Mouse (Mus musculus): ENCODE measurements at regions not wholly inside any gene's neighbourhood (a gene's known extent, or its start where the extent isn't known, plus 50 kb on each side); places are given as distances from the start of the nearest gene placed in this dataset.

GRCm38 (mm10) chr3:134082461-134082860 lies 153.8 kb upstream of the Cxxc4 start:
- DNase-seq (ENCODE audit: low read depth in 1 of 2, low spot score in 2 of 2): no peak

DNA sequence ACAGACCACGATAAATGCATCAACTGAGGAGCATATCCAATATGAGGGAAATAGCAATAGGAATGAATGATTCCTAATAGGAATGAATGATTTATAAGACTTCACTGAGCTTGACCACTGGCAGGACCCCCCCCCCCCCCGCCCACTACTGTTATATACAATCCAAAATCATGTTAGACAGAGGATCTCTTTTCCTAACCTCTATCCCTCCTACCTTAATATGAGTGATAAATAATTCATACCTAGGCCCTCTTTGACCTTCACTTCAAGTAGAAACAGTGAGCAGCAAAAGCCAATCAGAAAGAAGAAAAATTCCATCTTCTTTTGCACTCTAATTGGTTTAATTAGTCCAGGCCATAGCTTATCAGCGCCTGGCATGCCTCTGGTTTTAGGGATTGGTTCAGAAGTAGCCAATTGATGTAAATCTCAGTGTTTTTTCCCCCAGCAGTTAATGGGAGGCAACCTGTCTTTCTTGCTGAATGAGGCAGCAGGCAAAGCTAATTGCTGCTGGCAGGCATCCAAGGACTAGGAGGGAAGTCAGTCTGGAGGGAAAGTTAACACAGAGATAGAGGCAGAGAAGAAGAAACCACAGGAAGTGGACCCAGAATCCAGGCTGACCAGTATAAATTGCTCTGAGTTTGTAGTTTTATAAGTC lies 136.7 kb upstream of the Cxxc4 start:
- no peak for DNase-seq (ENCODE audit: low read depth in 1 of 2, low spot score in 2 of 2)

DNA sequence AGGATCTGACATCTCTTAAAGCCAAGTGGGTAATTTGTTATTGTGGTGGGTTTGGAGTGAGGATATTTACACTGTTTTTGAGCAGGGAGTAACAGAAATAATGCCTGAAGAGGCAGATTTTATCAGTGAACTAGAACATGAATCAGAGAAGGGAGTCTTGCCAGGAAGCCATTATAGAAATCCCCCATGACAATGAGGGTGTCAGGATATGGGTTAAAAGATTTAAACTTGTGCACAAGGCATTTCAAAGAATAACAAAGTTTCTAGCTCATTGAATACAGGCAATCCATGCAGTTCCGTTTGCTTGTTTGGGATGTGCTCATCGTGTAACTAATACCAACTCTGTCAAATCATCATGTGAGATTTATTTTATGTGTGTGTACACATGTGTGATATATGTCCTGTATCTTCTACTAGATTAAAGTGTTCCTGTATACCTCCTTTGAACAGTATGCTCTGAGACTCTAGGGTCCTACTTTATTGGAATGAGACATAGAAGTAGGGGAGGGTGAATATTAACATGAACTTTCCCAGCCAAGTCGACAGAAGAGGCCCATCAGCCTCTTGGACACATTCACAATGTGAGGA lies 134.0 kb upstream of the Cxxc4 start:
- DNase-seq (ENCODE audit: low read depth in 1 of 2, low spot score in 2 of 2): no peak

GRCm38 (mm10) chr3:134104625-134105024 lies 131.7 kb upstream of the Cxxc4 start:
- no peak for DNase-seq (ENCODE audit: low read depth in 1 of 2, low spot score in 2 of 2)

- no peak for DNase-seq (ENCODE audit: low read depth in 1 of 2, low spot score in 2 of 2)
Observed at GRCm38 (mm10) chr3:134105112-134105511, 131.2 kb upstream of the Cxxc4 start.

DNA sequence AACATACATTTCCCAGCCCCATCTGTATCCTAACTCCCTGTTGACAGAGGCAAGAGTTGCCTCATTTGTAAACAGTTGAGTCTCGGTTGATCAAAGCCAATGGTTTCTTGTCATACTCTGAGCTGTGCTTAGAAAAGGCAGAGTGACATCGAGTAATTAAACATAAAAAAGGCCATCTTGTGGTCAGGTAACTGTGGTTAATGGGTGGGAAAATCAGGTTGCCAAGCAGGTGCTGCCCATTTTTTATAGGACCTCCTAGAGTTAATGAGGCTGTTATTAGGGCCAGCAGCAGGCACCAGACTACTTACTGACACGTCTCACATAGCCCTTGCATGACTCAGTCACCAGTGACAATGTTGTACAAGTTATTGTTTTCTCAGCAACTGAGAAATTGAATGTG lies 130.7 kb upstream of the Cxxc4 start:
- DNase-seq (ENCODE audit: low read depth in 1 of 2, low spot score in 2 of 2): no peak

DNA sequence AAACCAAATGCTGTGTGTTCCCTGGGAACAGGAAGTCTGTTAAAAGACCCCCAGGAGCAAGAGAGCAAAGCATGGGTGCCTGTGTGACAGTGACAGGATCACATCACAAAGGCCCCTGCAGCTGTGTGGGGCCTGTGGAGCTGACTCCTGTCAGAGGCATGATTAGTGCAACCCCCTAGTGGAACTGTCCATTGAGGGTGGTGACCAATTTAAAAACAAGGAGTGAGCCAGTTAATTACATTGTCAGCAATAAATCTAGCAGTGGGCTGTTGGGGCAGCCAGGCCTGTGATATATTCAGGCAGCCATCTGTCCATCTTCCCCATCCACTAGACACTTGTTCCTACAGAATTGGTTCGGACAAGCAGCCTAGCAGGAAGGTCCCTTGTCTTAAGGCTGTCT lies 121.8 kb upstream of the Cxxc4 start:
- no peak for DNase-seq (ENCODE audit: low read depth in 1 of 2, low spot score in 2 of 2)

DNA sequence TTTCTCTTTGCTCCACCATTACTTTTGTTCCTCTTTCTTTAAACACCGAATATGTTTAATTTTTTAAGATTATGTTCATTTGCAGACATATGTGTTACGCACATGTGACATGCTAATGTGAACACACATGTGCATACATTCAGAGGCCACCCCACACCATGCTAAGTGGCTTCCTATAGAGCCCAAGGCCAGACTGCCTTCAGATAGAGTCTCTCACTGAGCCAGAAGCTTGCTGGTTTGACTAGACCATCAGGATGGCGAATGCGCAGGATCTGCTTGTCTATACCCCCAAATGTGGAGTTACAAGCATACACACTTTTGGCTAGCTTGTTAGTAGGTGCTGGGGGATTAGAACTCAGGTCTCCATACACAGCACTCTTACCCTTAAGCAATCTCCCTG lies 121.3 kb upstream of the Cxxc4 start:
- no peak for DNase-seq (ENCODE audit: low read depth in 1 of 2, low spot score in 2 of 2)

DNA sequence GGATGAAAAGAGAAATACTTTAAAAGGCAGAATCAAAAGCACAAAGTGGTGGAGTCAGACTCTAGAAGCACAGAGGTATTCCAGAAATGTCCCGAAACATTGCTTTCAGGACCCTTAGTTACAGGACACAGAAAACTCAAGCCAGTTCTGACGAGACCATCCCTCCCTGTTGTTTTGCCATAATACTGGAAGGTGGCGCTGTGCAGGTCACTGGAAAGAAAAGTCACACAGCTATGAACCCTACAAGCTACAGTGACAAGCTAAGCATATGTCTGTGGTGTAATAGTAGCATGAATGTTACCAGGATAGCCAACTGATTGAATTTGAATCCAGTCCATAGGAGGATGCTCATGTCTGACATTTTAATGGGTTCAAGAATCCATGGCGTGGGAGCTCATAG lies 117.4 kb upstream of the Cxxc4 start:
- DNase-seq (ENCODE audit: low read depth in 1 of 2, low spot score in 2 of 2): no peak

DNA sequence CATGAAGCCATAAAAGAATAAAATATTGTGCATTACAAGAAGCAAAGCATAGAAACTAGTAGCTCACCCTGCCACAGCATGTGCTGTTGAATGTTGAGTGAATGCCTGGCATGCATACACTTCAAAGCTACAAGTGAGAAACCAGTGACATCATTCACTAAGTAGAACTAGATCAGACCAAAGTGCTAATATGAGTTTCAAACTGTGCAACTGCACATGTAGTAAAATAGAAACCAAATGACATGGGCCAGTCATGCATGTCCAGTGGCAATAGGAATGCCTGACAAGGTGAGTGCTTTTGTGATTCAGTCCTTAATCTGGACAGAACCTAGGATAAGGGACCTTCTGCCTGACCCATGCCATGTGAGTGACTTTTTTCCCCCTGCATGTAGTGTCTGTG lies 111.3 kb upstream of the Cxxc4 start:
- no peak for DNase-seq (ENCODE audit: low read depth in 1 of 2, low spot score in 2 of 2)

DNA sequence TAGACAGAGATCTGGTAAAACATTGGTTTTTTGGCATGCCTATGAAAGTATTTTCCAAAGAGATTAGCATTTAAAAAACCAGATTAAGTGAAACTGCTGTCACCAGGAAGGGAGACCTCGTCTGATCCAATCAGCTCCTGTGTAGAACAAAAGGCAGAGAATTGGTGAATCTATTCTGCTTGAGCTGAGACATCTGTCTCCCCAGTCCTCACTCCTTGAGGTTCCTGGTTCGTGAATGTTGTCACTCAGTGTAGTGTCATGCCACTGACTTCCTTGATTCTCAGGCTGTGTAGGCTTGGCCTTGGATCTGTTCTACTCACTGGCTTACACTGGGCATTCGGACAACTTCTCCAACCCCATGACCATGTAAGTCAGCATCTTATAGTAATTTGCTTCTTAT lies 105.9 kb upstream of the Cxxc4 start:
- no peak for DNase-seq (ENCODE audit: low read depth in 1 of 2, low spot score in 2 of 2)

DNA sequence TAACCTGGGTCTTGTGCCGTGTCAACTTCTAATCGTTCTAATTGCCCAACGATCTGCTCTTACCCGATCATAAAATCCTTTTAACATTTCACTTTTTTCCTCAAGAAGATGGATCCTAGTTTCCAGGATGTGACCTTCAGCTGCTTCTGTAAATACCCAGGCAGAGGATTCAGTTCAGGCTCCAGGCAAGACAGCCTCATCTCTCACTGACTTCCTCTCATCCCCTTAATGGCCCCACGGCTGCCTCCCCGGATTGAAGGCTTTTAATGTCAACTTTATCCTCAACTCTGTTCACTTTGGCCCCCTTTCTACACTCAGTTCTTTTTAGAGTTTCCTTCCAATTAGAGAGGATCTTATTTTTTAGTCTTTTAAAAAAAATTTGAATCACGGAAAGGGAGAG lies 91.0 kb upstream of the Cxxc4 start:
- DNase-seq (ENCODE audit: low read depth in 1 of 2, low spot score in 2 of 2): no peak

- DNase-seq (ENCODE audit: low read depth in 1 of 2, low spot score in 2 of 2): no peak
Observed at GRCm38 (mm10) chr3:134145935-134146334, 90.3 kb upstream of the Cxxc4 start.

- DNase-seq (ENCODE audit: low read depth in 1 of 2, low spot score in 2 of 2): no peak
Observed at GRCm38 (mm10) chr3:134146373-134147224, 89.7 kb upstream of the Cxxc4 start.

DNA sequence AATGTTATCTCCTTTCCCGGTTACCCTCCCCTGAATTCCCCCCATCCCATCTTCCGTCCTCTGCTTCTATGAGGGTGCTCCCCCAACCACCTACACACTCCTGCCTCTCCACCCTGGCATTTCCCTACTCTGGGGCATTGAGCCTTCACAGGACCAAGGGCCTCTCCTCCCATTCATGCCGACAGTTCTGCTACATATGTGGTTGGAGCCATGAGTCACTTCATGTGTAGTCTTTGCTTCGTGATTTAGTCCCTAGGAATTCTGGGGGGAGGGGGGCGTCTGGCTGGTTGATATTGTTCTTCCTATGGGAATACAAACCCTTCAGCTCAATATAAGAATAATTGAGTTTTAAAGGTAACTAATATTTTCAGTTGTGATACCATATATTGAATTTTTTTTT lies 74.0 kb upstream of the Cxxc4 start:
- no peak for DNase-seq (ENCODE audit: low read depth in 1 of 2, low spot score in 2 of 2)

DNA sequence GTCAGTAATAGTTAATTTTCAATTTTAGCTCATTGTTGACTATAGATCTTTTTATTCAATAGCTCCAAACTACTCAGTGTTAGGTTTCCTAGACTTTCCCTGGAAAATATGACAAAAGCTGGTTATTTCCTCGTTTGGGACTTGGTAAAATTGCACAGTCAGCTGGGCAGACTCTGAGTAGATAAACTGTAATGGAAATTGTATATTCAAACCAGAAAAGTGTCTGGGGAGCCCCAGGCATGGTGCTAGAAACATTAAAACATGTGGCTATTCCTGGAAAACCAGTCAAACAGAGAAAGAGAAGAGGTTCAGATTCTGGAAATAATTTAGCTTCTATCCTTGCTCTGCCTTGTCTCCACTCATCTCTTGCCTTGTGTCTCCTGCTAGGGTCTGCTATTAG lies 66.4 kb upstream of the Cxxc4 start:
- DNase-seq (ENCODE audit: low read depth in 1 of 2, low spot score in 2 of 2): no peak

- DNase-seq (ENCODE audit: low read depth in 1 of 2, low spot score in 2 of 2): no peak
Observed at GRCm38 (mm10) chr3:134172357-134172756, 63.9 kb upstream of the Cxxc4 start.

GRCm38 (mm10) chr3:134178491-134179054 lies 57.7 kb upstream of the Cxxc4 start:
- no peak for DNase-seq (ENCODE audit: low read depth in 1 of 2, low spot score in 2 of 2)

GRCm38 (mm10) chr3:134184042-134184441 lies 52.2 kb upstream of the Cxxc4 start:
- no peak for DNase-seq (ENCODE audit: low read depth in 1 of 2, low spot score in 2 of 2)

Measured in monocyte, adult 2 months (primary cell).